Mouse (Mus musculus): ENCODE results near the gene Fanca. TPM values are rescaled to one million over a fixed set of nuclear protein-coding genes. Genes with fewer than 3 reads are reported as not detected.

Gene Fanca
- polyA plus RNA-seq (2011; ENCODE audit: insufficient read length, low read depth, missing spikeins): 24.0 and 37.4 TPM in 2 replicates

DNA sequence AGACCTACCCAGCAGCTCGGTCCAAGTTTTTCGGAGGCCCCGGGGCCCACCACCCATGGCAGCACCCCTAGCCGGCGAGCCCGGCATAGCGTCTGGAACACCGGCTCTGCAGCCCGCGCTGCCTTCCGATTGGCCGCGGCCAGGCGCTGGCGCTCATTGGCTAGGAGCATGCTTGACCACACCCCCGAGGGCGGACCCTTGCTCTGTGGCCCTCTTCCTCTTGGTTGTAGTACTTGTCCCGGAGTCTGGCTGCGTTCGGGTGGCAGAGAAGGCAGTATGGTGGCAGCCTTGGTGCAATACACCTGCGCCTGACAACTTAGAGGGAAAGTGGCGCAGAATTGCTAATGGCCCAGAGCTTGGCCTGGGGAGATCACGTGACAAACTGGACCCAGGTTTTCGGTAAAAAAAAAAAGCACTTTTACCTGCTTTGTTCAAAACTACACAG is at the start of gene Fanca:
Fanca (minus strand) TSS at position 110 of the 445 bp plus-strand sequence.
- Histone ChIP-seq H3K4me1 (ENCODE audit: control insufficient read depth, insufficient read depth, low read length) (no peaks in the 10 kb centered on the region), H3K27ac (ENCODE audit: insufficient read depth, low read length) (no peak within 1 kb of the TSS), H3K4me3 (ENCODE audit: insufficient read depth, low read length) (peak within 1 kb of the TSS; percentile 62)
- TF ChIP-seq CTCF (IDR thresholded peaks at IDR 0.05; ENCODE audit: borderline replicate concordance, insufficient read depth, low read length): no peak
- peak; percentile 86 for TF ChIP-seq POLR2A (IDR thresholded peaks at IDR 0.05; ENCODE audit: low read depth, low read length)

DNA sequence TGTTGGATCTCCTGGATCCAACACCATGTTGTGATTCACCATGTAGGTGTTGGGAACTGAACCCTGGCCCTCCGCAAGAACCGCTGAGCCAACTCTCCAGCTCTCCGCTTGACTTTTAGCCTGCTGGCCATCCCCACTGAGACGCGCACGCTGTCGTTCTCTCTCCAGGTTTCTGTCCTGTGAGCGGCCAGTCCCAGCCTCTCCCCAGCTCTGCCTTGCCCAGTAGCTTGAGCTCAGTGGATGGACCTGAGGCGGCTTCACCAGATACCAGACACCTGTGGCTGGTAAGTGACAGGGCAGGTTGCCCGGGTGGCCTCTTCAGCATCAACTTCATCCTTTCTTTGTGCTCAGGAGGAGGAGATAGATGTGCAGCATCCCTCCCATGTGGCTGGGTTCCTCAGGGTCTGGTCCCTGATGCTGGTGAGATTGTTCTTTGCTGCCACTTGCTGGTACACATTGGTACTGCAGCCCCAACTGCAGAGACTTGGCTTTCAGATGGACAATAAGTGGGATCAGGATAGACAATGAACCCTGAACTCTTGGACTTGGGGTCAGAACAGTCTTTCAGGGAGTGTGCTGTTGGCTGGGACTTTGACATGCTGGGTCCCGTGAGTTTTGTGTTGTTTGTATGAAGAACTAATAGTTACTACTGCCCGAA is 42.8 kb upstream of the Fanca start:
- Histone ChIP-seq H3K4me1 (ENCODE audit: control insufficient read depth, insufficient read depth, low read length) (no peaks in the 10 kb centered on the region), H3K4me3 (ENCODE audit: insufficient read depth, low read length) (no peak overlapping the region), H3K27ac (ENCODE audit: insufficient read depth, low read length) (no peak overlapping the region)
- no peak for TF ChIP-seq POLR2A (IDR thresholded peaks at IDR 0.05; ENCODE audit: low read depth, low read length)
- peak; percentile 91 for TF ChIP-seq CTCF (IDR thresholded peaks at IDR 0.05; ENCODE audit: borderline replicate concordance, insufficient read depth, low read length)

DNA sequence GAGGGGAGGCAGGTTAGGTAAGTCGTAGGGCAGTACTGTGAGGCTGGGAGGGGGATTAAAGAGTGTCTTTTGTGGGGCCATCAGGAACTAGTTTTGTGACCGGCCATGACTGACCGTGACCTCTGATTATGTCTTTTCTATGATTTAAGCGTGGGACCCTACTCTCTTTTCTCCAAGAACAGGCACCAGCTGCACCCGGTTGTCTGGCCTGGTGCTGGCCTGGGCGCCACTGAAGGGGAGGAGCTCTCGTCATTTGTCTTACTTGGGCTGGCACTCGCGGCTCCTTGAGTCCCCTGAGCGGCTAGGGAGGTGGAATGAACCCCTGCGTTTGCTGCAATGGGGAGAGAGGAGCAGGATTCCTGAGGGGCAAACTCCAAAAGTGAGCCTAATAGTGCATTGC is 34.8 kb upstream of the Fanca start:
- Histone ChIP-seq H3K4me1 (ENCODE audit: control insufficient read depth, insufficient read depth, low read length) (no peaks in the 10 kb centered on the region), H3K27ac (ENCODE audit: insufficient read depth, low read length) (no peak overlapping the region)
- no peak for TF ChIP-seq CTCF (IDR thresholded peaks at IDR 0.05; ENCODE audit: borderline replicate concordance, insufficient read depth, low read length)
- TF ChIP-seq POLR2A (IDR thresholded peaks at IDR 0.05; ENCODE audit: low read depth, low read length): no peak

DNA sequence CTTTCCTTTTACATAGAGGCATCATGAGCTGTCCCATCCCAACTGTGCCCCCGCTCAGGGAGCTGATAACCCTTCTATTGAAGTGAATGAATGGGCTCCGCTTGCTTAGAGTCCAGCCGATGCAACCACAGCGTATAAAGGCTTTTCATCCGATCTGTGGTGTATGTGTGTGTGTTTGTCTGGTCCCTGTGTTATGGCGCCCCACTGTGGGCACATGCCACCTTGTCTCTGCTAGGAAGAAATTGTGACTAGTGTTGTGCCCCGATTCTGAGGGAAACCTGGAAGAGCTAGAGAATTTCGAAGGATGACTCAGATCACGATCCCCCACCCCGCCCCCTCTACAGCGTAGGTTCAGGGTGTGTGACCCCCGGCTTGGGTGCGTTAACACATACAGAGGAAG is 34.4 kb upstream of the Fanca start:
- no peak overlapping the region for H3K27ac ChIP-seq (ENCODE audit: insufficient read depth, low read length)
- H3K4me3 ChIP-seq (ENCODE audit: insufficient read depth, low read length): no peak overlapping the region
- TF ChIP-seq CTCF (IDR thresholded peaks at IDR 0.05; ENCODE audit: borderline replicate concordance, insufficient read depth, low read length) (peak; percentile 85; the same call in 1 of the 2 replicates), POLR2A (IDR thresholded peaks at IDR 0.05; ENCODE audit: low read depth, low read length) (no peak)

More for the DNA sequence above, 34.8 kb upstream of the Fanca start:
- H3K4me3 ChIP-seq (ENCODE audit: insufficient read depth, low read length): no peak overlapping the region

DNA sequence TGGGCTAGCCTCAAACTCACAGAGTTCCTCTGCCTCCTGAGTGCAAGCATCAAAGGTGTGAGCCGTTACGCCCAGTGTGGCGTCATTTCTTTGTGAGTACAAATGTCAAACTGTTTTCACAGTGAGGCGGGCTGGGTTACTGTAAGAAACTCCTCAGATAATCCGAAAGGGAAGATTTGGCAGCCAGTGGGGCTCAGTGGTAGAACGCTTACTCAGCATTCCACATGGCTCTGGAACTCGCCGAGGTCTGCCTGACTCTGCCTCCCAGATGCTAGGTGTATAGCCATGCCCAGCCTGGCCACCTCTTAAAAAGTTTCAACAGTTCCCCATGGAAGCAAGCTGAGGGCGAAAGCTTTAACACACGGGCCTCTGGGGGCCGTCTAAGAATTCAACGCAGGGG is 33.7 kb upstream of the Fanca start:
- Histone ChIP-seq H3K27ac (ENCODE audit: insufficient read depth, low read length) (no peak overlapping the region), H3K4me1 (ENCODE audit: control insufficient read depth, insufficient read depth, low read length) (no peaks in the 10 kb centered on the region), H3K4me3 (ENCODE audit: insufficient read depth, low read length) (no peak overlapping the region)
- TF ChIP-seq CTCF (IDR thresholded peaks at IDR 0.05; ENCODE audit: borderline replicate concordance, insufficient read depth, low read length) (no peak), POLR2A (IDR thresholded peaks at IDR 0.05; ENCODE audit: low read depth, low read length) (no peak)

More for the DNA sequence above, 34.4 kb upstream of the Fanca start:
- H3K4me1 ChIP-seq (ENCODE audit: control insufficient read depth, insufficient read depth, low read length): no peaks in the 10 kb centered on the region

DNA sequence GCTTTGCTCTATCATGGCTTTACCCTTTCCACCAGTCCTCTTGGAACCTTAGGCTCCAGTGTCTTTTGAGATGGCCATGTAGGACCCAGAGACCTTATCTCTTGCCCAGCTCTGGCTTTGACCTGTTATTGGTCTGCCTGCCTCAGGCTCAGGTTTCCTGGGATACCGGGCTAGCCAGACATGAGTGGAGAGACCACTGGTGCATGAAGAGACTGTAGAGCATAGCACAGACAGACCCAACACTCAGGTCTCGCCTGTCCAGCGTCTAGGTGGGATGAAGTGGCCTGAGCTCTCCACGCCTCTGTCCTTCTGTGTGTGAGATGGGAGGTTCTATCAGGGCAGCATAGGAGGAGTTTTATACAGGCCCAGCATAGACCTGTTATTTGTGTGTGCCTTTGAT is 30.7 kb upstream of the Fanca start:
- Histone ChIP-seq H3K4me1 (ENCODE audit: control insufficient read depth, insufficient read depth, low read length) (peaks cover 6% of the 10 kb centered on the region; the same call in 1 of the 2 replicates), H3K4me3 (ENCODE audit: insufficient read depth, low read length) (no peak overlapping the region), H3K27ac (ENCODE audit: insufficient read depth, low read length) (no peak overlapping the region)
- no peak for TF ChIP-seq POLR2A (IDR thresholded peaks at IDR 0.05; ENCODE audit: low read depth, low read length)
- TF ChIP-seq CTCF (IDR thresholded peaks at IDR 0.05; ENCODE audit: borderline replicate concordance, insufficient read depth, low read length): no peak

DNA sequence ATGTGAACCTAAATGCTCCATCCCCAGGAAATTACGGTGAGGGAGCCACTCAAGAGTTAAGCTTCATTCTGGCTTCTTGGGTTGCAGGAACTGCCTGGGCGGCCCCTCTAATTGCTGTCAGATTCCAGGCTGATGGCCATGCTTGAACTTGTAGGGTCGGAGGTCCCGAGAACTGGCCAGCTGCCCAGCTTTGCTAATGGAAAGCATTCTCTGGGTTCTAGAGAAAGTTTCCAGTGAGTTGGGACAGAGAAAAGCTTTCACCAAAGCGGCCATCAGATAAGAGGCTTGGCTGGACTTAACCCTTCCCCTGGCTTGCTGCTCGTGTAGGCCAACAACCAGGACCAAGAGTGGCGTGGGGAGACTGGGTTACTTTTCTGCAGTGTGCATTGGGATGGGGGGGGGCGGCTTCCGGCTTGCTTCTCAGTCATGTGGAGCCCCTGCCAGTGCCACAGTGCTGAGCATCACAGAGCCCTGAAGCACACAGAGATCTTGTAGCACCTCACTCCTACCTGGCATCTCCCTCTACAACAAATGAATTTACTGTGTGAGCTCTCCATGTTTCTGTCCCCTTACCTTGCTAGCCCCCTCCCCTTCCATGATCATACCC is 30.0 kb upstream of the Fanca start:
- peaks cover 6% of the 10 kb centered on the region; the same call in 1 of the 2 replicates for H3K4me1 ChIP-seq (ENCODE audit: control insufficient read depth, insufficient read depth, low read length)
- TF ChIP-seq POLR2A (IDR thresholded peaks at IDR 0.05; ENCODE audit: low read depth, low read length): no peak
- no peak for TF ChIP-seq CTCF (IDR thresholded peaks at IDR 0.05; ENCODE audit: borderline replicate concordance, insufficient read depth, low read length)
- H3K4me3 ChIP-seq (ENCODE audit: insufficient read depth, low read length): no peak overlapping the region
- no peak overlapping the region for H3K27ac ChIP-seq (ENCODE audit: insufficient read depth, low read length)

DNA sequence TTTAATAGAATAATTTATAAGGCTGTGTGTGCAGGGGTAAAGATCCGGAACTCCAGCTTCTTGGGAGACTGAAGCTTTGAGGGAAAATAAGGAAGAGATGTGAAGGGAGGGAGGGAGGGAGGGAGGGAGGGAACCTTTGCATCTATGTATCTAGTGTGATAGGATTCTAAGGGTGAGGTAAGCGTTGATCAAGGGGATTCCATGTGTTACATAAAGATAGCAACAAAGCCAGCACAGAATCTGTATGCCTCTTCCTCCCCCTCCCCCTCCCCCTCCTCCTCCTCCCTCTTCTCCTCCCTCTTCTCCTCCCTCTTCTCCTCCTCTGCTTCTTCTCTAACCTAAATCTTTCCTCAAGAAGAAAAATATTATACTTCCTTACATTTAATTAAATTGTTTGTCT is 28.9 kb upstream of the Fanca start:
- Histone ChIP-seq H3K4me3 (ENCODE audit: insufficient read depth, low read length) (no peak overlapping the region), H3K4me1 (ENCODE audit: control insufficient read depth, insufficient read depth, low read length) (peaks cover 6% of the 10 kb centered on the region; the same call in 1 of the 2 replicates), H3K27ac (ENCODE audit: insufficient read depth, low read length) (no peak overlapping the region)
- TF ChIP-seq CTCF (IDR thresholded peaks at IDR 0.05; ENCODE audit: borderline replicate concordance, insufficient read depth, low read length) (no peak), POLR2A (IDR thresholded peaks at IDR 0.05; ENCODE audit: low read depth, low read length) (no peak)

DNA sequence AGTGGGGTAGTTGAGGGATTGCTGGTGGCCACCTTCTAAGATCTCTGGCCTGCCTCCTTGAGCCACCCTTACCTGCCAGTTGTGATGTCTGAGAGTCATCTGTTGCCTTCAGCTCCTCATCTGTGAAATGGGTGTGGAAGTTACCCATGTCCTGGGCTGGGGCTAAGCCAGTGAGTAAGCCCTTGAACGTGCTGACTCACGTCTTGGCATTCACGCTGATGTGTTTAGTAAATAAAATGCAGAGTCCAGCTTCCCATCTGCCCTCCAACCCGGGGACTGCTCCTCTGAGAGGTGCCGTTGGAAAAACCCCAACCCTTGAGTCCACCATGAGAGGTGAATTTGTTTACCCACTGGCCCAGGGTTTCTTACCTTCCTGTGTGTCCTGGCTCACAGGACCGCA is 27.5 kb upstream of the Fanca start:
- Histone ChIP-seq H3K4me3 (ENCODE audit: insufficient read depth, low read length) (no peak overlapping the region), H3K4me1 (ENCODE audit: control insufficient read depth, insufficient read depth, low read length) (peaks cover 6% of the 10 kb centered on the region; the same call in 1 of the 2 replicates), H3K27ac (ENCODE audit: insufficient read depth, low read length) (no peak overlapping the region)
- no peak for TF ChIP-seq POLR2A (IDR thresholded peaks at IDR 0.05; ENCODE audit: low read depth, low read length)
- no peak for TF ChIP-seq CTCF (IDR thresholded peaks at IDR 0.05; ENCODE audit: borderline replicate concordance, insufficient read depth, low read length)

DNA sequence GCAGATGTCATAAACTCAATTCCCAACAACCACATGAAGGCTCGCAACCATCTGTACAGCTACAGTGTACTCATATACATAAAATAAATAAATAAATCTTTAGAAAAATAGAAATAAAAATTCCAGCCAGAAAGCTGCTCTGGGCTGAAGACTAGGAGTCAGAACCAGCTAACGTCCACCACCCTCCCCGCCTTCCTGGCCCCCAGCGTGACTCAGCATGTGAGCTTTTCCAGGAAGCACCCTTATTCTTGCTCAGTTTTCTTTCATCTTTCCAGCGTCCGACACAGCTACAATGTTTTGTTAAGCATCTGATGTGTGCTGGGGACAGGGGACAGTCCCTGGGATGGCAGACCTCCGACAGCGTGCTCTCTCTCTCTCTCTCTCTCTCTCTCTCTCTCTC is 26.8 kb upstream of the Fanca start:
- H3K4me3 ChIP-seq (ENCODE audit: insufficient read depth, low read length): no peak overlapping the region
- no peak for TF ChIP-seq POLR2A (IDR thresholded peaks at IDR 0.05; ENCODE audit: low read depth, low read length)
- TF ChIP-seq CTCF (IDR thresholded peaks at IDR 0.05; ENCODE audit: borderline replicate concordance, insufficient read depth, low read length): no peak
- no peak overlapping the region for H3K27ac ChIP-seq (ENCODE audit: insufficient read depth, low read length)
- H3K4me1 ChIP-seq (ENCODE audit: control insufficient read depth, insufficient read depth, low read length): peaks cover 6% of the 10 kb centered on the region; the same call in 1 of the 2 replicates
